Mouse (Mus musculus): ENCODE measurements around the gene 1700019D03Rik.
"Not testable (repeated sequence)": the region's sequence is repeated elsewhere in the genome, so short reads cannot be mapped to it uniquely, and the experiment has no call there.

Gene 1700019D03Rik

DNA sequence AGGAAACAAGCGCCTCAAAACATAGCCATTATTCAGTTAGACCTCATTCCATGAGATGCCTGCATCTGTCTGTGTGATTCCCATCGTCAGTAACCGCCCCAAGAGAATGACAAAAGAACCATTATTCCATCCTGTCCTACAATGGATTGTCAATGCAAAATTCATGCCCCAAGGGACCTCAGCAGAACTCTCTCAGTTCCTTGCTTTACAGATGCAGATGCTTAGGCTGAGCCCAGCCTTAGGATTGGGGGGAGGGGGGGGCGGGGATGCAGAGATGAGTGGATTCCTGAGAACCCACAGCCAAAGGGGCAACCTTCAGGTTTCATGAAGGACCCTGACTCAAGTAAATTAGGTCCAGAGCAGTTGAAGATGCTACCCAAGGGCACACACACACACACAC lies 66.4 kb downstream of the 1700019D03Rik start:
- no peak for DNase-seq

- peak; percentile 28 for DNase-seq
These were observed 67.2 kb downstream of the 1700019D03Rik start for GRCm38 (mm10) chr1:52952551-52953397.

- DNase-seq: peak; percentile 2
These were observed 67.8 kb downstream of the 1700019D03Rik start for GRCm38 (mm10) chr1:52952143-52952542.

- DNase-seq: no peak
These were observed 68.7 kb downstream of the 1700019D03Rik start for GRCm38 (mm10) chr1:52951146-52951868.

DNA sequence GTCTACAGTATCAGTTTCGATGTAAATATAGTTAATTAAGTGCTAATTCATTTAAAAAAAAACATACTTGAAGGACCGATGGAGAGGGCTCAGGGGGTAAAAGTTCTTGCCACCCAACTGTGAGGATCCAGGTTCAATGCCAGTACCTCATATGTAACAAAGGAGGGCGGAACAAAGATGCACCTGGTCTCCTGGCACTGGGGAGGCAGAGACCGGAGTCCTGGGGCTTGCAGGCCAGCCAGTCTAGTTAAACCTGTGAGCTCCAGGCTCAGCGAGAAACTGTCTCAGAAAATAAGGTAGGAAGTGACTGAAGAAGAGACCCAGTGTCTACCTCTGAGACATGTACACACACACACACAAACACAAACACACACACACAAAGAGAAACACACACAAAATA lies 72.1 kb downstream of the 1700019D03Rik start:
- no peak for DNase-seq

- no peak for DNase-seq
These were observed 81.0 kb downstream of the 1700019D03Rik start for GRCm38 (mm10) chr1:52939021-52939420.

DNA sequence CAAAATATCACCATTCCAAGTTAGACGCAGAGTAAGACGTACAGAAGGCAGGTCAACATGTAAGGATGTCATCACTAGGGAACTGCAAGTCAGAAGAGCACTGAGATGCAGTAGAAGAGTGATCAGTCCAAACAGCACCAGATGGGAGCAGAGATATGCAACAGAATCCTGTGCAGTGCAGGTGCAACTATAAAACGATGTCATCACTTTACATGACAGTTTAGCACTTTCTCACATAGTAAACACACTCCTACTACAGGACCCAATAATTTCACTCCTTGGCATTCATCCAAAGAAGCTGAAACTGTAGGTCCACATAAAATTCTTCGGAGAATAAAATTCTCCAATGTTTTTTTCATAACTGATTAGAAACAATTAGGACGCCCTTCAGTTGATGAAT lies 85.5 kb downstream of the 1700019D03Rik start:
- no peak for DNase-seq

- DNase-seq: not testable (repeated sequence)
These were observed 95.5 kb downstream of the 1700019D03Rik start for GRCm38 (mm10) chr1:52924482-52924881.

GRCm38 (mm10) chr1:52918897-52919296 lies 101.1 kb downstream of the 1700019D03Rik start:
- DNase-seq: not testable (repeated sequence)

DNA sequence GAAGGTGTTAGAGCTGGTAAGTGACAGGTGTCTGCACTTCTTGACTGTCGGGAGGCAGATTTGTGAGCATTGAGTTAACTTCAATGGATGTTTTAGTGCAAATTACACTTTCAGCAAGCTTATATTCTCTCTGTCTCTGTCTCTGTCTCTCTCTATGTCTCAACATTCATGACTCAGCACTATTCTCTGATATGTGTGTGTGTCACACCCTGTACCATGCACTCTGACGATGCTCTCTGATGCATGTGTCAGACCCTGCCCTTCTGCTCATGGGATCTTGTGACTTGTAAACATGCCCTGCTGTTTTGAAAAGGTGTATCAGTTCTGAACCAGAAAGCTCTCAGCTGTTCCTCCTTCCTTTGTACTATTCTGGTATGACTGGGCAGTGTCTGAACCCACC lies 103.3 kb downstream of the 1700019D03Rik start:
- DNase-seq: no peak

DNA sequence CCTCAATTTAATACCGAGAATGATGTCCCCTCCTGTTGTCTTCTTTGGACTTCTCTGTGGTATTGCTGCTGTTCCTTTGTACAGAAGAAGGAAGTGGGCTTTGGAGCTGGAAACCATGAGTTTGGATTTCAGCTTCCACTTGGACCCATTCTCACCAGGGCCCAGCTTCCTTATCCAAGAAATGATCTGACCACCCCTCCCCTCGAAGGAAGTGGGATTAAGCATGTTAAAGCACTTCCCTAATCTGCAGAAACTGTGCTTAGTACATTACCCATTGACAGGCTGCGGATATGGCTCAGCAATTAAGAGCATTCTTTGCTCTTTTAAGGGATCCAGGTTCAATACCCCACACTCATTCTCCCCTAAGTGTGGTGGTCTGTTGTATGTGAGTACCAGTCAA lies 110.2 kb downstream of the 1700019D03Rik start:
- no peak for DNase-seq

- DNase-seq: no peak
These were observed 135.8 kb downstream of the 1700019D03Rik start for GRCm38 (mm10) chr1:52884208-52884607.

Measured in thymus, postnatal 25 days (tissue).